Mouse (Mus musculus): Measurements from ENCODE around the gene Vmn1r25. TPM values are rescaled to one million over a fixed set of nuclear protein-coding genes. Genes with fewer than 3 reads are reported as not detected.

Vmn1r25 gene
- not detected for polyA plus RNA-seq (2017; shearing (Covaris generic))

GRCm38 (mm10) chr6:57980710-57981109 lies at the start of gene Vmn1r25:
Gene Vmn1r25 (minus strand): TSS chr6:57980810.

GRCm38 (mm10) chr6:58015059-58015458 lies 34.4 kb upstream of the Vmn1r25 start, which contains the start of gene Vmn1r26:
Gene Vmn1r26 (minus strand): TSS chr6:58015159.

GRCm38 (mm10) chr6:57961403-57961802 lies 19.2 kb downstream of the Vmn1r25 start, which contains the start of gene Vmn1r24:
Gene Vmn1r24 (minus strand): TSS chr6:57961503.

Other genes starting within 250 kb of the Vmn1r25 start
- gene Vopp1, start 155.7 kb downstream of the Vmn1r25 start, polyA plus RNA-seq (2017; shearing (Covaris generic)): 42.7 TPM
- gene Vmn1r21, start 130.5 kb downstream of the Vmn1r25 start, polyA plus RNA-seq (2017; shearing (Covaris generic)): not detected
- 0.11 TPM for gene Vmn1r22, start 72.8 kb downstream of the Vmn1r25 start, polyA plus RNA-seq (2017; shearing (Covaris generic))
- gene Vmn1r23, start 54.0 kb downstream of the Vmn1r25 start, polyA plus RNA-seq (2017; shearing (Covaris generic)): not detected
- not detected for gene Vmn1r24, start 19.3 kb downstream of the Vmn1r25 start, polyA plus RNA-seq (2017; shearing (Covaris generic))
- gene Vmn1r26, start 34.3 kb upstream of the Vmn1r25 start, polyA plus RNA-seq (2017; shearing (Covaris generic)): not detected
- not detected for gene Vmn1r27, start 238.0 kb upstream of the Vmn1r25 start, polyA plus RNA-seq (2017; shearing (Covaris generic))